Mouse (Mus musculus) hindbrain, embryonic 12.5 days (tissue): ENCODE measurements at regions not wholly inside any gene's neighbourhood (a gene's known extent, or its start where the extent isn't known, plus 50 kb on each side); places are given as distances from the start of the nearest gene placed in this dataset.

Experiments
- ATAC-seq: fragments of 200-750 bp; cut with Nextera tagmentation; 2 replicates; pipeline ENCODE4 v1.8.0; 2017; ENCODE audit warnings: moderate TSS enrichment; ENCODE audit not compliant: low FRiP score
- H3K27ac ChIP-seq: fragments of 300-500 bp; sonication (generic); 2 replicates; pipeline ENCODE4 v1.5.1; 2016; ENCODE audit warnings: mild to moderate bottlenecking
- H3K27me3 ChIP-seq: fragments of 300-500 bp; sonication (generic); 2 replicates; pipeline ENCODE4 v1.6.1; 2016; ENCODE audit warnings: mild to moderate bottlenecking
- H3K36me3 ChIP-seq: fragments of 300-500 bp; sonication (generic); 2 replicates; pipeline ENCODE4 v1.6.1; 2016; ENCODE audit warnings: mild to moderate bottlenecking
- H3K4me1 ChIP-seq: fragments of 300-500 bp; sonication (generic); 2 replicates; pipeline ENCODE4 v1.6.1; 2016
- H3K4me2 ChIP-seq: fragments of 300-500 bp; sonication (generic); replicated peaks from 2 replicates; pipeline ENCODE4 v1.6.1; 2016; ENCODE audit warnings: mild to moderate bottlenecking
- H3K4me3 ChIP-seq: fragments of 300-500 bp; sonication (generic); 2 replicates; pipeline ENCODE4 v1.5.1; 2016; ENCODE audit warnings: mild to moderate bottlenecking
- H3K9ac ChIP-seq: fragments of 300-500 bp; sonication (generic); 2 replicates; pipeline ENCODE4 v1.6.1; 2016; ENCODE audit warnings: mild to moderate bottlenecking, moderate library complexity
- H3K9me3 ChIP-seq: fragments of 300-500 bp; sonication (generic); replicated peaks from 2 replicates; pipeline ENCODE4 v1.6.1; 2016; ENCODE audit warnings: mild to moderate bottlenecking
- WGBS: fragments of 180-500 bp; shearing (Covaris S2); methylation state at CpG from one replicate; pipeline ENCODE4 v1.1.7; 2016; 5-methylcytosine and 5-hydroxymethylcytosine counted together

DNA sequence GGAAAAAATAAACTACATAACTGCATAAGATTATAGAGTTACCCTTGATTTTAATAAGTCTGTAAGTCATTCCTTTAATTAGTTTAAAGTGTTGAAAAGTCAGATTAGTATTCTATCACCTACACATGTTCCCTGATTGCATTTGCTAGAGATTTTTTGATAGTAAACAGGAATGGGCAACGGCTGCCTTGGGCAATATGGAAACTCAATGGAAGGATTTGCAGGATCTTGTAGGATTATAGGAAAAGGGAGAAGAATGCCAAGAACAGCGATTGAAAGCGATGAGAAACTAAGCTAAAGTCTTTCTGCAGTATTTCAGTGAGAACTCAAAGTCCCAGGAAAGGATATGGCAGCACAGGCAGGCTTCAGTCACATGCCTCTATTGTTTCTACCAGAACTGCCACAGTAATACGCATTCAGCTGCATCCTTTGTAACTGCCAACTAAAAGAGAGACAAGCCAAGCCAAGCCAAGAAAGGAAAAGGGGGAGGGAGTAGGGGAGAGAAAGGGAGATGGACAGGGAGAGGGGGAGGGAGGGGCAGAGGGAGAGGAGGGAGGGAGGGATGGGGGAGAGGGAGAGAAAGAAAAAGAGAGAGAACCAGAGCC lies 340.3 kb downstream of the Kif16b start:
- Histone ChIP-seq H3K36me3 (no peaks in the 10 kb centered on the region), H3K27ac (no peak overlapping the region), H3K9me3 (no peaks in the 10 kb centered on the region), H3K4me1 (peaks cover 3% of the 10 kb centered on the region; the same call in 1 of the 2 replicates), H3K9ac (no peak overlapping the region), H3K4me2 (no peak overlapping the region), H3K4me3 (no peak overlapping the region), H3K27me3 (no peaks in the 10 kb centered on the region)
- ATAC-seq, result peak; percentile 86
- 54% methylated on average over 4 of the region's 4 CpGs for WGBS

DNA sequence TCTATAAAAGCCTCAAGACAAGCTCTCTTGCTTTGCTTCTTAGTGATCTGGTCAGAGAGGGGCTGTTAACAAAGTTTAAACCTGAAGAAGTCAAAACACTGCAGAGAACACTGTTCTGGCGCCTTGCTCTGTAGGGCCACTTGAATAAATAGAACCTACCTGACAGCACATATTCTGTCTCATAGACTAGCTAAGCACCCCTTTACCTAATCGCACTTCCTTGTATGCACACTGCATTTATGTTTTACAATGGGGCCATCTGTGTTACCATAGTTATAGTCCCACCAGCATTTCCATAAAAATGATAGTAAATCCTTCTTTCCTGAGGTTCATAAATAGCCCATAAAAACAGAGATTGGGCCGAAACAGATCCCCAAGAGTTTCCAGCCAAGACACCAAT lies 340.9 kb downstream of the Kif16b start:
- no peak overlapping the region for H3K27ac ChIP-seq
- no peak for ATAC-seq

DNA sequence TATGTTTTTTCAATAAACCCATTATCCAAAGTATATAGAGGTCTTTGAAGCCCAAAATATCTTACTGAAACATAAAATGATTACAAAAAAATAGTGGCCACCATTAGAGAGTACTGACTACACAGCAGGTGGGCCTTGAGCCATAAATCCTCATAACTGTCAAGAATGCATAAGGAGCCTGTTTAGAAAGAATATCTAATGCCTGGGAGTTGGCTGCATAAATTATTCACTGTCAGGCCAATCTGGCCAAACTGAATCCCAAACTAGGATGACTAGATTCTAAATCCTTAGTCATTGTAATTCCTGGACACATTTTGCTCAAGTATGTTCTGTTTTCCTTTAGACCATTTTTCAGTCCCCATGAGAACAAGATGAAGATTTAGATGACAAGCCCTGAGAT lies 341.4 kb downstream of the Kif16b start:
- Histone ChIP-seq H3K4me2 (no peak overlapping the region), H3K27me3 (no peaks in the 10 kb centered on the region), H3K9ac (no peak overlapping the region), H3K4me1 (peaks cover 3% of the 10 kb centered on the region; the same call in 1 of the 2 replicates), H3K27ac (no peak overlapping the region), H3K4me3 (no peak overlapping the region), H3K36me3 (no peaks in the 10 kb centered on the region), H3K9me3 (no peaks in the 10 kb centered on the region)
- ATAC-seq, result peak; percentile 20; the same call in 1 of the 2 replicates

More for the DNA sequence above, 340.9 kb downstream of the Kif16b start:
- Histone ChIP-seq H3K4me2 (no peak overlapping the region), H3K9me3 (no peaks in the 10 kb centered on the region), H3K27me3 (no peaks in the 10 kb centered on the region), H3K4me1 (peaks cover 3% of the 10 kb centered on the region; the same call in 1 of the 2 replicates), H3K9ac (no peak overlapping the region), H3K36me3 (no peaks in the 10 kb centered on the region), H3K4me3 (no peak overlapping the region)
- WGBS, result 73% methylated on average over 3 of the region's 3 CpGs

DNA sequence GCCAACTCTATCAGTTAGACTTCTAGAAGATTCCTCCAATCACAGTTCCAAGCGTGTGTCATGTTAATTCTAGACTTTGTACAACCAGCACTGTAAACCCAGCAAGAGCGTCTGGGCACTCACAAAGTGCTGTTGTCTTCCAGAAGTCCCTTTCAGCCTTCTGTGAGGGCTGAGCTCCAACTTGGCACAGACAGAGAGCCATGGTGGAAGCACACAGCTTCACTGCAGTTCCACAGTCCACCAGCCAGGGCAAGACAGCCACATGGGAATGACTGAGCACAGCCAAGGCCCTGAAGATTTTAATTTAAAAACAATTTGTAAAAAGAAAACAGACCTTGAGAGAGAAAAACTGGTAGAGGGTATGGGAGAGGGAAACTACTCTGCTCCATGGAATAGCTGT lies 346.5 kb downstream of the Kif16b start:
- Histone ChIP-seq H3K36me3 (no peaks in the 10 kb centered on the region), H3K27ac (no peak overlapping the region), H3K4me2 (no peak overlapping the region), H3K27me3 (no peaks in the 10 kb centered on the region), H3K9ac (no peak overlapping the region), H3K4me3 (no peak overlapping the region), H3K4me1 (no peaks in the 10 kb centered on the region), H3K9me3 (no peaks in the 10 kb centered on the region)
- WGBS, result 88% methylated on average over 2 of the region's 2 CpGs
- no peak for ATAC-seq

DNA sequence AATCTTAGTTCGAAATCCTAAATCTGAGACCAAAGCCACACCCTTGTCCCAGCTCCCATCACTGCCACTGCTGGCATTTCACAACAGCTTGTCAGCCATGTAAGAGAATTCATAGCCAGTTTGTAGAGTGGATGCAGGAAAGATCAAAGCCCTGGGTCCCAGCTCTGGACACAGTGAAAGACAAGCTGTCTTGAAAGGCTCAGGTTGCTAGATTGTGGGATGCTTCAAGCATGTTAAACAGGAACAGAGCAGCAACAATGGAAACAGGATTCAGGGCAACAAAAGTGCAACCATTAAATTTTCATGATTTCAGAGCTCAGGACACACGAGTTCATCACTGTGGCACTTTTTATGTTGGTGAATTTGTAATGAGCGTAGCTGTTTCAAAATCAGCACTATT lies 349.6 kb downstream of the Kif16b start:
- WGBS, result 62% methylated on average over 3 of the region's 3 CpGs
- ATAC-seq, result no peak
- H3K9ac ChIP-seq, result no peak overlapping the region
- no peaks in the 10 kb centered on the region for H3K9me3 ChIP-seq
- H3K27me3 ChIP-seq, result no peaks in the 10 kb centered on the region
- no peak overlapping the region for H3K4me3 ChIP-seq
- no peaks in the 10 kb centered on the region for H3K36me3 ChIP-seq
- no peak overlapping the region for H3K27ac ChIP-seq
- H3K4me1 ChIP-seq, result no peaks in the 10 kb centered on the region
- no peak overlapping the region for H3K4me2 ChIP-seq

DNA sequence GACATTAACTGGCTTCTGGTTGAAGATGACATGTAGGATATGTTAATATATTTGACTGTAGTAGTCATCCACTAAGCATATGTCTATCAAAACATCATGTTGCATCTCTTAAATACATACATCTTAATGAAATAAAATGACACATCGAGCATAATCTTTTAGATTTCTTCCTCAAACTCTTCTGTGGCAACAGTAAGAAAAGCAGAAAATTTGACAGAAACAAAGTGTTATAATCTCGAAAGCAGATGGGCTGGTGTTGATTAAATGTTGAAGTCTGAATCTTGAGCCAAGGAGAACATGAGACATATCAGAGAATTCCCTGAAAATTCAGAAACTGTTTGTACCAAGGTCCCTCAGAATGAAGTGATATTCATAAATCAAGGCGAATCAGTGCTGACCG lies 352.6 kb downstream of the Kif16b start:
- H3K4me2 ChIP-seq, result no peak overlapping the region
- H3K4me3 ChIP-seq, result no peak overlapping the region
- H3K27me3 ChIP-seq, result no peaks in the 10 kb centered on the region
- H3K9ac ChIP-seq, result no peak overlapping the region
- WGBS, result 88% methylated on average over 4 of the region's 4 CpGs
- ATAC-seq, result no peak
- no peaks in the 10 kb centered on the region for H3K4me1 ChIP-seq
- H3K9me3 ChIP-seq, result no peaks in the 10 kb centered on the region
- H3K27ac ChIP-seq, result no peak overlapping the region
- no peaks in the 10 kb centered on the region for H3K36me3 ChIP-seq

DNA sequence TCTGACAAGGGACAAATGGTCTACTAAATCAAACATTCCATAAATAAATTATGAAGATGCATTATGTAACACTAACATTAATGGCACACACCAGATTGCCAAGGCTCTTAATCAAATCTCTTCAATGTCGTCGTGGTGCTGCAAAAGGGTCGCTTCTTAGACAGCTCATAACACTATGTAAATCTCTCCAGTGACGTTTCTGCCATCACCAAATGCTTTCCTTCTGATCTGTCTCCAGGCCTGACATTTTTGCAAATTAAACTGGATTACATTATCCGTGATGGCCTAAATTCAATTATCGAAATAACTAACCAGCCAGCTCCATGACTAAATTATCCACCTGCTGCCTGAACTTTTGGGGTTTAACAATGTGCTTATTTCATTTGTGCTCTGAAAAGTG lies 356.4 kb downstream of the Kif16b start:
- WGBS, result 79% methylated on average over 6 of the region's 6 CpGs
- H3K9ac ChIP-seq, result no peak overlapping the region
- H3K27me3 ChIP-seq, result no peaks in the 10 kb centered on the region
- no peak for ATAC-seq
- no peaks in the 10 kb centered on the region for H3K36me3 ChIP-seq
- H3K4me3 ChIP-seq, result no peak overlapping the region
- no peaks in the 10 kb centered on the region for H3K4me1 ChIP-seq
- no peaks in the 10 kb centered on the region for H3K9me3 ChIP-seq
- no peak overlapping the region for H3K27ac ChIP-seq
- no peak overlapping the region for H3K4me2 ChIP-seq

DNA sequence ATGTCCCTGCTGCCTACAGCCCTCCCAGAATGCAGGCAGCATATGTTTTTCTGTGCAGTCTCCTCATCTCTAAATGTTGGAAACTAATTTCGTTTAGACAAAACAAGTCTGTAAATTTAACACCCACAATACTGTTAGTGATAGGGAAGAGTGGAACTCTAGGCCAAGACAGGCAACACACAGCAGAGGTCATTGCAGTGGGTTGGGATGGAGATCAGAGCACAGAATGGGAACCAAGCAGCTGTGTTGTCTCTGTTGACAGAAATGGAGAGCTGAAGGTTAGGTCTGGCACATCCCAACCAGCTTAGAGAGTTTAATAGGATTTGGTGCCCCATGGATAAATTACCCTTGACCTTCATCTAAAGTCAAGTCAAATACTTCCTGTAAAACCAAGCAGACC lies 361.4 kb downstream of the Kif16b start:
- ATAC-seq, result no peak
- H3K36me3 ChIP-seq, result no peaks in the 10 kb centered on the region
- H3K4me3 ChIP-seq, result no peak overlapping the region
- H3K27me3 ChIP-seq, result no peaks in the 10 kb centered on the region
- H3K9me3 ChIP-seq, result no peaks in the 10 kb centered on the region
- WGBS, result 59% methylated on average over 1 of the region's 1 CpGs
- H3K4me2 ChIP-seq, result no peak overlapping the region
- no peak overlapping the region for H3K9ac ChIP-seq
- H3K4me1 ChIP-seq, result no peaks in the 10 kb centered on the region
- no peak overlapping the region for H3K27ac ChIP-seq

DNA sequence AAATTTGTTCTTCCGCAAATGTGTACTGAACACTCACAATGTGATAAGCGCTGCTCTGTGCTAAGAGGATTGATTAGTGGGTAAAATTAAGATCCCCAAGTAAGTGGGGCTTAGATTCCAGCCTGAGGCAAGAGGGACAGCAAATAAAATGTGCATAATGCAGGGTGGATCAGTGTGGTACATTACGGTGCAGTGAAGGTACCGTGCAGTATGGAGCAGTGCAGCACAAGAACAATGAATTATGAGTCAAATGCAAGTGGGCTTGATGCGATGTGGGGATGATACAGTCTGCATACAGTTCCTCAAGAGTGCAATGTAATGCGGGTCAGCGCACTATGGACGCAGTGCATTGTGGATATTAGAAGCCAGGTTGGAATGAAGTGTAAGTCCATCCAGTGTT lies 367.8 kb downstream of the Kif16b start:
- Histone ChIP-seq H3K9me3 (no peaks in the 10 kb centered on the region), H3K27me3 (no peaks in the 10 kb centered on the region), H3K27ac (no peak overlapping the region), H3K9ac (no peak overlapping the region), H3K4me2 (no peak overlapping the region), H3K4me1 (no peaks in the 10 kb centered on the region), H3K36me3 (no peaks in the 10 kb centered on the region), H3K4me3 (no peak overlapping the region)
- no peak for ATAC-seq
- 93% methylated on average over 8 of the region's 8 CpGs for WGBS

DNA sequence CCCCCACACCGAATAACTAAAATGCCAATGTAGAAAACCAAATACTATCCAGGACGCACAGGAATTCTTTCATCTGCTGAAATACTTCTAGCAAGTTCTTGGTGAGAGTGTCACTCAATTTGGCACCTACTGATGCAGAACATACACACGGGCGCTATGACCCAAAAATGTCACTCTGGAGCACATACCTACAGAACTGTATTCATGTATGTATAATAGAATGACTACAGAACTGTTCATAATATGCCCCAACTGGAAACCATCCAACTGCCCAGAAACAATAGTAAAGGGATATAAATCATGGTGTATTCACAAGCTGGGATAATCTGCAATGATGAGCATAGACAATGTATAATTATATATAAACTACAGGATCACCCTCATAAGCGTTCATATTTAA lies 378.9 kb downstream of the Kif16b start:
- ATAC-seq, result no peak
- Histone ChIP-seq H3K4me1 (no peaks in the 10 kb centered on the region), H3K36me3 (no peaks in the 10 kb centered on the region), H3K27ac (no peak overlapping the region), H3K27me3 (no peaks in the 10 kb centered on the region), H3K4me2 (no peak overlapping the region), H3K9ac (no peak overlapping the region), H3K9me3 (no peaks in the 10 kb centered on the region), H3K4me3 (no peak overlapping the region)
- 90% methylated on average over 5 of the region's 5 CpGs for WGBS

DNA sequence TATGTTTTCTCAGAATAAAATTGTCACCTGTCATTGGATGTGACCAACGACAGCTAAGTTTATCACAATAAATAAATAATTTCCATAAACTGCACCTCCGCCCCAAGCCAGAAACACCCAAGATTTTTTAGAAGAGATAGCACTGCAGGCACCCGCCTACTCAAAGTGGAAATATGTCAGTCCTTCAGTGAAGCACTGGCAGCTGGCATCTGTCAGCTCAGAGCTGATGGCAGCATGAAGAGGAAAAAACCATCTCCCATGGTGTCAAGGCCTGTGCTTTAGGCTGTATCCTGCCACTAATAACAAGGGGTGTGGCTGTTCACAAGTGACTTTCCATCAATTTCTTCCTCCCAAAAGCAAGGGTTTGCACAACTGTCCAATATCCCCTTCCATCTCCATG lies 383.6 kb downstream of the Kif16b start:
- H3K9me3 ChIP-seq, result no peaks in the 10 kb centered on the region
- H3K27ac ChIP-seq, result no peak overlapping the region
- no peak for ATAC-seq
- H3K4me2 ChIP-seq, result no peak overlapping the region
- H3K9ac ChIP-seq, result no peak overlapping the region
- no peak overlapping the region for H3K4me3 ChIP-seq
- no peaks in the 10 kb centered on the region for H3K36me3 ChIP-seq
- no peaks in the 10 kb centered on the region for H3K27me3 ChIP-seq
- no peaks in the 10 kb centered on the region for H3K4me1 ChIP-seq
- 89% methylated on average over 3 of the region's 3 CpGs for WGBS

DNA sequence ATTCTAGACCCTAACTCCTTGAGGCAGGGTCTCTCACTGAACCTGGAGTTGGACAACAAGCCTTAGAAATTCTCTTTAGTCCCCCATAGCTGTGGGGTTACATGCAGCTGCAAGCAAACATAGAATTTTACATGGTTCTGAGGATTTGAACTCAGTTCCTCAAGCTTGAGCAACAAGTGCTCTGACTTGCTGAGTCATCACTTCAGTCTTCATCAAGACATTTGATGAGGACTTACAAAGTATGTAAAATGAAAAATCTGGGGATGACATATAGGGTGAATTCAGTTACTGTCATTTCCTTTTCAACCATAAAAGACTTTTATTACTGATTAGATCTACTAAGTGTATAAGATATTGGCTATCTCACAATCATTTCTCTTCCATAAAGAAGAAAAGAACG lies 396.1 kb downstream of the Kif16b start:
- WGBS, result 91% methylated on average over 1 of the region's 1 CpGs
- H3K4me2 ChIP-seq, result no peak overlapping the region
- H3K4me3 ChIP-seq, result no peak overlapping the region
- no peaks in the 10 kb centered on the region for H3K36me3 ChIP-seq
- no peak for ATAC-seq
- H3K9ac ChIP-seq, result no peak overlapping the region
- no peaks in the 10 kb centered on the region for H3K9me3 ChIP-seq
- H3K27ac ChIP-seq, result no peak overlapping the region
- no peaks in the 10 kb centered on the region for H3K27me3 ChIP-seq
- H3K4me1 ChIP-seq, result no peaks in the 10 kb centered on the region
